Mouse (Mus musculus) embryonic facial prominence, embryonic 11.5 days (tissue): ENCODE data around the gene Bcl2a1d. TPM values are rescaled to one million over a fixed set of nuclear protein-coding genes. Genes with fewer than 3 reads are reported as not detected.
"Not testable (repeated sequence)": the region's sequence is repeated elsewhere in the genome, so short reads cannot be mapped to it uniquely, and the experiment has no call there.

Experiments
- ATAC-seq: fragments of 200-750 bp; cut with Nextera tagmentation; replicated peaks from 2 replicates; pipeline ENCODE4 v1.8.0; 2017; ENCODE audit warnings: low read depth; ENCODE audit not compliant: insufficient number of reproducible peaks, low FRiP score, low TSS enrichment
- DNase-seq: peaks from one replicate; pipeline ENCODE4 v3.0.0-alpha.2; 2015; ENCODE audit warnings: low spot score
- H3K27ac ChIP-seq: fragments of 300-500 bp; sonication (generic); replicated peaks from 2 replicates; pipeline ENCODE4 v1.5.1; 2014; ENCODE audit warnings: mild to moderate bottlenecking, low read depth, low read length, control low read depth
- H3K27me3 ChIP-seq: fragments of 300-500 bp; sonication (generic); 2 replicates; pipeline ENCODE4 v1.6.1; 2014; ENCODE audit warnings: mild to moderate bottlenecking, low read length, moderate library complexity, mixed read lengths; ENCODE audit not compliant: control insufficient read depth, insufficient read depth
- H3K36me3 ChIP-seq: fragments of 300-500 bp; sonication (generic); replicated peaks from 2 replicates; pipeline ENCODE4 v1.6.1; 2014; ENCODE audit warnings: low read depth, mild to moderate bottlenecking, low read length, moderate library complexity, mixed read lengths; ENCODE audit not compliant: control insufficient read depth, insufficient read depth
- H3K4me1 ChIP-seq: fragments of 300-500 bp; sonication (generic); 2 replicates; pipeline ENCODE4 v1.6.1; 2014; ENCODE audit warnings: low read length, mixed read lengths; ENCODE audit not compliant: control insufficient read depth, insufficient read depth
- H3K4me2 ChIP-seq: fragments of 300-500 bp; sonication (generic); 2 replicates; pipeline ENCODE4 v1.6.1; 2014; ENCODE audit warnings: low read depth, mild to moderate bottlenecking, control low read depth, low read length, moderate library complexity
- H3K4me3 ChIP-seq: fragments of 300-500 bp; sonication (generic); 2 replicates; pipeline ENCODE4 v1.5.1; 2014; ENCODE audit warnings: low read depth, low read length, control low read depth
- H3K9ac ChIP-seq: fragments of 300-500 bp; sonication (generic); replicated peaks from 2 replicates; pipeline ENCODE4 v1.6.1; 2014; ENCODE audit warnings: mild to moderate bottlenecking, control low read depth, low read length
- H3K9me3 ChIP-seq: fragments of 300-500 bp; sonication (generic); replicated peaks from 2 replicates; pipeline ENCODE4 v1.6.1; 2016; ENCODE audit warnings: mild to moderate bottlenecking, low read length, inconsistent platforms, mixed read lengths; ENCODE audit not compliant: control insufficient read depth
- WGBS: fragments of 180-500 bp; shearing (Covaris S2); extraction: QIAGEN DNeasy Blood & Tissue Kit; methylation state at CpG from one replicate; pipeline ENCODE4 v1.1.7; 2014; 5-methylcytosine and 5-hydroxymethylcytosine counted together
- polyA plus RNA-seq: library from polyadenylated mRNA; unstranded; fragments of >200 nt; fragmentation: Nextera tagmentation; extraction: Ambion mirVana; gene quantifications from 2 replicates; pipeline ENCODE4 v1.2.1, GENCODE M21; 2014

Bcl2a1d gene
- polyA plus RNA-seq, 1 experiment from 2014 or later: not detected

DNA sequence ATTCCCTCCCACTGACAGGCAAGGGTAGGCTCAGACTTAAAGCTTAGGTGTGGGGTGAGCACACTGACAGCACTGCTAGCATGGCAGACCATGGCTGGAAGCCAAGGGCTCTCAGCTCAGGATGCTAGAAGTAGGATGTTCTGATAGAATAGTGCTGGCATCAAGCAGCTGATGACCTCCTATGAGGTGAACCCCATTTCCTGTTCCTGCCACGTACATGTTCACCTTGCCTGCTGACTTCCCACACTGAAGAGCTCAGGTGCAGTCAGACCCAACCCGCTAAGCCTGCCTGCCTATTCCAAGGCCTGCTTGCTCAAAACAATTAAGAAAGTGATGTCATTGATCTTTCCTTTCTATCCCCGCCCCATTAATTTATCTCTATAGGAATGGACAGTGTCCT, 42.3 kb downstream of the Bcl2a1d start:
- DNase-seq, H3K27ac ChIP-seq, H3K27me3 ChIP-seq, H3K4me3 ChIP-seq, H3K9ac ChIP-seq, ATAC-seq, H3K4me2 ChIP-seq, H3K36me3 ChIP-seq, H3K9me3 ChIP-seq, H3K4me1 ChIP-seq: not testable (repeated sequence)
- 81% methylated on average over 2 of the region's 3 CpGs for WGBS

DNA sequence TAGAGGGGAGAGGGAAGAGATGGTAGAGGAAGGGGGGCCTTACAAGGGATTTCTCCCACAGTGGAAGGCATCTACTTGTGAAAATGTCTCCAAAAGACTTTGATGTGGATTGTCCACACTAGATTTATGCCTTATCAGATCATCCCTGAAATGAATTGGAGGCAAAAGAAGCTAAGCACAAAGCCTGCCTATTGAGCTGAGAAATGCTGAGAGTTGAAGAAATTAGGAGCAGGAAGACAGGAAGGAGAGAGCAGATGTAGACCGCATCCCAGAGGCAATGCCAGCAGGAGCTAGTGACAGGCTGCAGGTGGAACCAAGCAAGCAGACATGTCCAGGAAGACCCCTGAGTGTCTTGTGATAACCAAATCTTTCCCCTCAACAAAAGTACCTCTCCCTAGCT, 45.0 kb downstream of the Bcl2a1d start:
- WGBS: 91% methylated on average over 1 of the region's 1 CpGs
- ATAC-seq, H3K4me2 ChIP-seq, H3K9me3 ChIP-seq, H3K27ac ChIP-seq, H3K36me3 ChIP-seq, H3K4me1 ChIP-seq, H3K4me3 ChIP-seq, DNase-seq, H3K9ac ChIP-seq, H3K27me3 ChIP-seq: not testable (repeated sequence)

Other genes with a start within 250 kb of the Bcl2a1d start
- gene Syncrip, start 249.3 kb downstream of the Bcl2a1d start, polyA plus RNA-seq: 150 and 162 TPM in 2 replicates
- gene Zfp949, start 183.9 kb downstream of the Bcl2a1d start, polyA plus RNA-seq: 8.2 and 9.0 TPM in 2 replicates
- gene Trim43a, start 151.0 kb downstream of the Bcl2a1d start, polyA plus RNA-seq: not detected in 2 replicates
- 27.8 and 30.9 TPM in 2 replicates for gene Mthfsl, start 11.6 kb downstream of the Bcl2a1d start, polyA plus RNA-seq
- gene Trim43c, start 107.2 kb upstream of the Bcl2a1d start, polyA plus RNA-seq: 0.11 TPM in 1 of 2 replicates, not detected in the other
- gene Bcl2a1a, start 225.0 kb upstream of the Bcl2a1d start, polyA plus RNA-seq: not detected in 2 replicates